Mouse (Mus musculus) megakaryocyte-erythroid progenitor cell, adult 5 weeks (primary cell): Measurements from ENCODE around the gene Gm21797. TPM values are rescaled to one million over a fixed set of nuclear protein-coding genes. Genes with fewer than 3 reads are reported as not detected.

ENCODE experiments used
- polyA plus RNA-seq: library from polyadenylated mRNA; stranded (reverse); fragments of >175 nt; gene quantifications from 2 replicates; pipeline ENCODE4 v1.2.3, GENCODE M21; 2012

Gene Gm21797
- not detected in 2 replicates for polyA plus RNA-seq

GRCm38 (mm10) chrY:40775665-40776064, at the start of gene Gm21797:
Gene Gm21797, minus strand, starts transcription at chrY:40775765.

GRCm38 (mm10) chrY:40804614-40805013, 29.0 kb upstream of the Gm21797 start, which contains the start of gene Gm20795:
Gene Gm20795, plus strand, starts transcription at chrY:40804914.

Other genes with a start within 250 kb of the Gm21797 start
- gene Gm21852, start 123.8 kb downstream of the Gm21797 start, polyA plus RNA-seq: not detected in 2 replicates
- not detected in 2 replicates for gene Gm20795, start 29.1 kb upstream of the Gm21797 start, polyA plus RNA-seq